Mouse (Mus musculus): ENCODE results near the gene Khdc3. TPM values are rescaled to one million over a fixed set of nuclear protein-coding genes. Genes with fewer than 3 reads are reported as not detected.

Gene Khdc3
- polyA plus RNA-seq, 1 experiment from 2014 or later = 0.16 TPM

- no peaks in the 10 kb centered on the region for H3K4me1 ChIP-seq (replicated peaks; ENCODE audit: control insufficient read depth, insufficient read depth, low read length)
- no peak overlapping the region for H3K4me2 ChIP-seq (replicated peaks; ENCODE audit: low read depth)
- H3K36me3 ChIP-seq (ENCODE audit: control insufficient read depth, insufficient read depth) = no peaks in the 10 kb centered on the region
- H3K27ac ChIP-seq (ENCODE audit: low read depth, low read length) = no peak overlapping the region
- TF ChIP-seq CTCF (IDR thresholded peaks at IDR 0.05; ENCODE audit: low read depth) = no peak
- no peaks in the 10 kb centered on the region for H3K9me3 ChIP-seq (ENCODE audit: control insufficient read depth)
- ATAC-seq = no peak
- H3K4me3 ChIP-seq (ENCODE audit: low read depth, low read length) = no peak overlapping the region
- WGBS = 86% methylated on average over 8 of the region's 8 CpGs
- H3K27me3 ChIP-seq (replicated peaks; ENCODE audit: control insufficient read depth, insufficient read depth, low read length) = no peaks in the 10 kb centered on the region
- H3K9ac ChIP-seq (ENCODE audit: low read depth, low read length) = no peak overlapping the region
Observed at GRCm38 (mm10) chr9:73082291-73083000, 19.2 kb upstream of the Khdc3 start.

DNA sequence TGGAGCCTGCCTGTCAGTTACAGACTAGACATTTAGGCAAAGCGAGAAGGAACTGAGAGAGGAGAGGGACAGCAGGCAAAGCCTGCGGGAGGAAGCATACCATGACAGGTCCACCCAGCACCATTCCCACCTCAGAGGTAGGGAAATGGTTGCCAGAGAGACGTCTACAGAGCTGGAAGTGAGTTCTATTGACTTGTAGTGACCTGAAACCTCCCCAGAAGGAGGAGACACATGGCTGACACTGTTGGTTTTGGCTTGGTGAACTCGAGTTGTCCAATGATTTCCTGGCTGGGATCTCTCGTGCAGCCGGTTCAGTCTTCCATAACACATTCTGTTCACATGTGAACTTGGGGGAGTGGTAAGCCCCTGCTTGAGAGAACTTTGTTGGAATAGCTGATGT is 17.7 kb upstream of the Khdc3 start:
- no peak for ATAC-seq
- no peaks in the 10 kb centered on the region for H3K9me3 ChIP-seq (ENCODE audit: control insufficient read depth)
- WGBS = 76% methylated on average over 6 of the region's 6 CpGs
- H3K27ac ChIP-seq (ENCODE audit: low read depth, low read length) = no peak overlapping the region
- H3K36me3 ChIP-seq (ENCODE audit: control insufficient read depth, insufficient read depth) = no peaks in the 10 kb centered on the region
- H3K9ac ChIP-seq (ENCODE audit: low read depth, low read length) = no peak overlapping the region
- TF ChIP-seq CTCF (IDR thresholded peaks at IDR 0.05; ENCODE audit: low read depth) = no peak
- no peaks in the 10 kb centered on the region for H3K27me3 ChIP-seq (replicated peaks; ENCODE audit: control insufficient read depth, insufficient read depth, low read length)
- no peak overlapping the region for H3K4me2 ChIP-seq (replicated peaks; ENCODE audit: low read depth)
- no peak overlapping the region for H3K4me3 ChIP-seq (ENCODE audit: low read depth, low read length)
- no peaks in the 10 kb centered on the region for H3K4me1 ChIP-seq (replicated peaks; ENCODE audit: control insufficient read depth, insufficient read depth, low read length)

DNA sequence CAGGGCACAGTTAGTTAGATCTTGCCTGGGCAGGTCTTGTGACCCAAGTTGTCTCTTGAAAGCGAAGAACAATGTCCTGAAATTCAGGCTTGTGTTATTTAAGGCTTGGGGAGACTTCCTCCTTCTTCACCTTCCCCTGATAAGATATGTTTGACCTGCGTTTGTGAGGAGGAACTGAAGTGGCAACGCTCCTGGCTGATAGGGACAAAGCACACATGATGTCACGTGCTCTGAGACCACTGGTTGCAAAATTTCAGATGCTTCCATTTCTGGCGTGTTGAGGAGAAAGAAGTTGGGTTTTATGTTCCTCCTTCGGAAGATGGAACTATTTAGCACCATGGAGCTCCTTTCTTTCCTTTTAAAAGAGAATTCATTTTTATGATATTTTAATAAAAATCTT is 15.8 kb upstream of the Khdc3 start:
- Histone ChIP-seq H3K27ac (ENCODE audit: low read depth, low read length) (no peak overlapping the region), H3K4me2 (replicated peaks; ENCODE audit: low read depth) (no peak overlapping the region), H3K9ac (ENCODE audit: low read depth, low read length) (no peak overlapping the region), H3K27me3 (replicated peaks; ENCODE audit: control insufficient read depth, insufficient read depth, low read length) (no peaks in the 10 kb centered on the region), H3K4me1 (replicated peaks; ENCODE audit: control insufficient read depth, insufficient read depth, low read length) (no peaks in the 10 kb centered on the region), H3K36me3 (ENCODE audit: control insufficient read depth, insufficient read depth) (no peaks in the 10 kb centered on the region), H3K9me3 (ENCODE audit: control insufficient read depth) (no peaks in the 10 kb centered on the region), H3K4me3 (ENCODE audit: low read depth, low read length) (no peak overlapping the region)
- no peak for TF ChIP-seq CTCF (IDR thresholded peaks at IDR 0.05; ENCODE audit: low read depth)
- ATAC-seq = no peak
- 56% methylated on average over 6 of the region's 6 CpGs for WGBS

- H3K4me3 ChIP-seq (ENCODE audit: low read depth, low read length) = no peak overlapping the region
- H3K36me3 ChIP-seq (ENCODE audit: control insufficient read depth, insufficient read depth) = no peaks in the 10 kb centered on the region
- no peaks in the 10 kb centered on the region for H3K4me1 ChIP-seq (replicated peaks; ENCODE audit: control insufficient read depth, insufficient read depth, low read length)
- no peak overlapping the region for H3K4me2 ChIP-seq (replicated peaks; ENCODE audit: low read depth)
- no peaks in the 10 kb centered on the region for H3K27me3 ChIP-seq (replicated peaks; ENCODE audit: control insufficient read depth, insufficient read depth, low read length)
- H3K27ac ChIP-seq (ENCODE audit: low read depth, low read length) = no peak overlapping the region
- no peak overlapping the region for H3K9ac ChIP-seq (ENCODE audit: low read depth, low read length)
- no peaks in the 10 kb centered on the region for H3K9me3 ChIP-seq (ENCODE audit: control insufficient read depth)
- ATAC-seq = no peak
- 59% methylated on average over 8 of the region's 8 CpGs for WGBS
- TF ChIP-seq CTCF (IDR thresholded peaks at IDR 0.05; ENCODE audit: low read depth) = no peak
Observed at GRCm38 (mm10) chr9:73087121-73087520, 14.5 kb upstream of the Khdc3 start.

DNA sequence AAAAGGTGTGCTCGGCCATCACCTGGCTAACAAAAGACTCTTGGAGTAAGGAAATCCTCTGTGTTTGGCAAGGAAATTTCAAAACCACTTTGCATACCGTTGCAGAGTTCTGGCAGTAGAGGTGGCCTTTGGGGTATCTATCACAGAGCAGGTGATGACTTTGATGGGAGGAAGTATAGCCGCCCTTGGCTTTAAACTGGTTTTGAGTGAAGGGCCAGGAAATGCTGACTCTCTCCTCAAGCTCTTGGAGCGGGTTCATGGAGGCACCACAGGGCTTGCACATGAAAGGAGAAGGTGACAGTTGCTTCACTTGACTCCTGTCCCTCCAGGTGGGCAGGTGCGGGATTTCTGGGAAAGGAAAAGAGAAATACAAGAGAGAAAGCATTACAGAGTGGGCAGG is 14.1 kb upstream of the Khdc3 start:
- no peak overlapping the region for H3K4me3 ChIP-seq (ENCODE audit: low read depth, low read length)
- TF ChIP-seq CTCF (IDR thresholded peaks at IDR 0.05; ENCODE audit: low read depth) = no peak
- no peaks in the 10 kb centered on the region for H3K36me3 ChIP-seq (ENCODE audit: control insufficient read depth, insufficient read depth)
- H3K9me3 ChIP-seq (ENCODE audit: control insufficient read depth) = no peaks in the 10 kb centered on the region
- WGBS = 77% methylated on average over 5 of the region's 5 CpGs
- no peaks in the 10 kb centered on the region for H3K4me1 ChIP-seq (replicated peaks; ENCODE audit: control insufficient read depth, insufficient read depth, low read length)
- H3K4me2 ChIP-seq (replicated peaks; ENCODE audit: low read depth) = no peak overlapping the region
- ATAC-seq = no peak
- no peak overlapping the region for H3K9ac ChIP-seq (ENCODE audit: low read depth, low read length)
- no peaks in the 10 kb centered on the region for H3K27me3 ChIP-seq (replicated peaks; ENCODE audit: control insufficient read depth, insufficient read depth, low read length)
- no peak overlapping the region for H3K27ac ChIP-seq (ENCODE audit: low read depth, low read length)

GRCm38 (mm10) chr9:73089222-73089920 is 12.3 kb upstream of the Khdc3 start:
- H3K9ac ChIP-seq (ENCODE audit: low read depth, low read length) = no peak overlapping the region
- TF ChIP-seq CTCF (IDR thresholded peaks at IDR 0.05; ENCODE audit: low read depth) = no peak

More at GRCm38 (mm10) chr9:73089222-73089920, 12.3 kb upstream of the Khdc3 start:
- H3K36me3 ChIP-seq (ENCODE audit: control insufficient read depth, insufficient read depth) = no peaks in the 10 kb centered on the region
- no peaks in the 10 kb centered on the region for H3K9me3 ChIP-seq (ENCODE audit: control insufficient read depth)
- no peak overlapping the region for H3K27ac ChIP-seq (ENCODE audit: low read depth, low read length)
- no peaks in the 10 kb centered on the region for H3K4me1 ChIP-seq (replicated peaks; ENCODE audit: control insufficient read depth, insufficient read depth, low read length)
- no peak overlapping the region for H3K4me3 ChIP-seq (ENCODE audit: low read depth, low read length)
- 45% methylated on average over 16 of the region's 16 CpGs for WGBS
- H3K4me2 ChIP-seq (replicated peaks; ENCODE audit: low read depth) = no peak overlapping the region; the same call in 1 of the 2 replicates
- peak; percentile 59 for ATAC-seq
- H3K27me3 ChIP-seq (replicated peaks; ENCODE audit: control insufficient read depth, insufficient read depth, low read length) = no peaks in the 10 kb centered on the region
